Mouse (Mus musculus) cerebellum, adult 11-12 months (tissue): ENCODE results near the gene Ucp2.

Experiments
- DNase-seq: peaks from one replicate; pipeline ENCODE4 v3.0.0; 2022

The Ucp2 gene

GRCm38 (mm10) chr7:100493117-100493483 lies at the start of gene Ucp2:
Gene Ucp2, plus strand, starts transcription at chr7:100493337.
- DNase-seq, result no peak

- no peak for DNase-seq
Measured at GRCm38 (mm10) chr7:100443728-100444127, 49.4 kb upstream of the Ucp2 start.

DNA sequence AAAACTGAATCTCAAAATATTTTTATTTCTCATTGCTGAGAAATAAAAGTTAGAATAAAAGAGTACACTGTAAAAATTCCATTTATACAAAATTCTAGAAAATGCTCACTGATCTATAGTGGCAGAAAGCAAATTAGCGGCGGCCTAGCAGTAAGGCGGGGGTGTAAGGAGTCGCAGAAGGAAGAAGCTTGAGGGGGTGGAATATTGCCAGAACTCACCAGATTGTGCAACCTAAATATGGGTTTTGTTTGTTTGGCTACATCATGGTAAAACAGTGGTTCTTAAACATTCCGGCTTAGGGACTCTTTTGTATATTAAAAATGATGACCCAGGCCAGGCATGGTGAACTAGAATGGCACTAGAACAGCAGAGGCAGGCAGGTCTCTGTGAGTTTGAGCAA lies 46.9 kb upstream of the Ucp2 start:
- DNase-seq, result no peak

GRCm38 (mm10) chr7:100448530-100448929 lies 44.6 kb upstream of the Ucp2 start:
- DNase-seq, result no peak

DNA sequence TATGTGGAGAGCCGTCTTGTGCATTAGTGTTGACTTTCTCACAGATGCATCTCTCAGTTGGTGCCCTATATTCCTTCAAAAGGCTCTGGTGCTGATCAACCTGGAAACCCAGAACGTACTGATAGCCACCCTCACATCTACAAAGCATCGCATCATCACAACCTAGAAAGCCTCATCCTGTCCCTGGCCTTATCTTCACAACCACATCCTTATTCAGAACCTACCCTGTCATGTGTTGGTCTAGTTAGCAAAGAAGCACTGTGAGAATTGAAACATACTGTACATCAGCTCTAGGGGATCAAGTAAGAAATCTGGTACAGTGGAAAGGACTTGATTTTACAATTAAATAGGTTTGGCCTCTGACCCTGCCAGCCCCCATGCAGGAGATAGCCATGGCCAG lies 44.2 kb upstream of the Ucp2 start:
- DNase-seq, result no peak

DNA sequence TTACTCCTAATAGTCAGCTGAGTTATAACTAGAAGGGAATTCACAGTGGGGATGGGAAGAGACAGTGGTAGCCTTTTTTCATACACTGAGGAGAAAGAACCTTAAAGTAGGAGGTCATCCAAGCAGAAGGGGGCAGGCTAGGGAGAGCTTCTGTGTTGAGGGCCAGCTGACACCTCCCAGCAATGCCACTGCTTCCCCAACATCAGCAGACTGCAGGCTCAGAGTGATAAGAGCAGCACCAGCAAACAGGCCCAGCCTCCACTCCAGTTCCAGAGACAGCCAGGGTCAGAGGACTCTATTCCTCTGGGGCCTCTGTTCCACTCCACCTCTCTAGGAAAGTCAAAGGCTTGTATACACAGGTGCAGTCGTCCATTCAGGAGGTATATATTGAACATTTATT lies 35.0 kb upstream of the Ucp2 start:
- DNase-seq, result no peak

GRCm38 (mm10) chr7:100459862-100460261 lies 33.3 kb upstream of the Ucp2 start:
- DNase-seq, result no peak

DNA sequence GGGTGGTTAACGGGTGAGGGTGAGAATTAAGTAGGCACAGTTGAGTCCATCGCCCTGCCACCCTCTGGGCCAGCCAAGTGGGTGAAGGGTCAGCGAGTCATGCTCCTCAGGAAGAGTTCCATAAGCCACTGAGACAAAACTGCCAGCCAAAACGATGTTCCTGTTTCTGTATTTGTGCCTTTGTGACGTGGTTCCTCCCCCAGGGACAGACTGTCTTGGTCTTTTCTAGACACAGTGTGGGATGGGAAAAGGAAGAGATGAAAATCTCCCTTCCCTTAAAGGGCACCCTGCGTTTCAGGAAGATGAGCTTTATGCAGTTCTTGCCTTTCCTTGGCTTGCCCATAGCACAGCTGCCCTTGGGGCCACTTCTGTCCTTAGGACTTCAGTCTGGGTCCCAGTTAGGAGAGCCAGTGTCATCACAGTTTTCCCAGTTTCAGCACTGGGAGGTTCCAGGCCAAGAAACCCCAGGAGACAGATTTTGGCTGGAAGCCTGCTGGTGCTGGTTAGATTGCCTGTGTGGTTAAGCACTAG lies 31.5 kb upstream of the Ucp2 start:
- peak; percentile 20 for DNase-seq

GRCm38 (mm10) chr7:100463194-100463593 lies 29.9 kb upstream of the Ucp2 start:
- no peak for DNase-seq

- no peak for DNase-seq
Measured at GRCm38 (mm10) chr7:100463757-100464156, 29.4 kb upstream of the Ucp2 start.

DNA sequence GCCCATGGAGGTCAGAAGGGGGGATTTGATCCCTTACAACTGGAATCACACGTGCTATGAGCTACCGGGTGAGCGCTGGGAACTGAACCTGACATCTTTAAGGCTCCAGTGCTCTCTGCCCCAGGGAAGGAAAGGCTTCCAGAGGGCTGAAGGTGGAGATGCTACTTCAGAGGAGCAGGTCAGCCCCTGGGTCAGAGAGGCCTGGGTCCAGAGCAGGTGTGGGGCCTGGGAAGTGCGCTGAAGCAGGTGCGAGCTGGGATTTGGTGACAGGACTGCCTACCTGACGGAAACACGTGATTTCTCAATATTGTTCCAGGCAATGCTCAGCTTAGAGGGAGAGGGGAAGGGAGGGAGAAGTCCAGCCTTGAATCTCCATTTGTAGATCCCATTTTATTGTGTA lies 28.9 kb upstream of the Ucp2 start:
- DNase-seq, result no peak

GRCm38 (mm10) chr7:100465248-100465647 lies 27.9 kb upstream of the Ucp2 start:
- no peak for DNase-seq

DNA sequence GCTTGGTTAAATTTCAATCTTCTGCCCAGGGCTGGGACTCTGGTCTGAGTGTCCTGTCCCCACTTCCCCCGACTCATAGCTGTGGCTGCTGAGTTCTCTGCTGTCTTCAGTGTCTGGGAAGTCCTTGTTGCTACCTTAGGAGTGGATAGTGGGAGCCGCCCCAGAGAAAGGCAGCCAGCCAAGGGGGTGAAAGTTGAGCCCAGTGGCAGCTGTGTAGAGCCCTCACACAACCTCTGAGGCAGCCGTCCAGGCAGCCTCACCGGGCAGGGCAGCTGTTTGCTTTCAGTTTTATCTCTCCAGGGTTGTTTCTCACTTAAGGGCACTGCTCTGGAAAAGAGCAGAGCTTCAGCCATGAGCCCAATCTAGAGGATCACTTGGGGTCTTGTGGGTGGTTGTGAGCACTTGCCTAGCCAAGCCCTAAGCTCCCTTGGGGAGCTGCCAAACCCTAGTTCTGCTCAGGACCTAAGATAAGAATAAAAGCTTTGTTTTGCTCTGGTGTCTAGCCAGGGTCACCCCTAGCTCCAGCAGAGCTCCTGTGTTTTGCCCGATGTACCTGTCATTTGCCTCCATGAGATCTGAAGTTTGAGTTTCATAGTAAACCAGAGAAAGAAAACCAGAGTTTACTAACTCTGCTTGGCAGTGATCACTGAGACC lies 27.4 kb upstream of the Ucp2 start:
- DNase-seq, result no peak

- DNase-seq, result no peak
Measured at GRCm38 (mm10) chr7:100466781-100467510, 26.2 kb upstream of the Ucp2 start.

- DNase-seq, result no peak
Measured at GRCm38 (mm10) chr7:100468761-100469160, 24.4 kb upstream of the Ucp2 start.

DNA sequence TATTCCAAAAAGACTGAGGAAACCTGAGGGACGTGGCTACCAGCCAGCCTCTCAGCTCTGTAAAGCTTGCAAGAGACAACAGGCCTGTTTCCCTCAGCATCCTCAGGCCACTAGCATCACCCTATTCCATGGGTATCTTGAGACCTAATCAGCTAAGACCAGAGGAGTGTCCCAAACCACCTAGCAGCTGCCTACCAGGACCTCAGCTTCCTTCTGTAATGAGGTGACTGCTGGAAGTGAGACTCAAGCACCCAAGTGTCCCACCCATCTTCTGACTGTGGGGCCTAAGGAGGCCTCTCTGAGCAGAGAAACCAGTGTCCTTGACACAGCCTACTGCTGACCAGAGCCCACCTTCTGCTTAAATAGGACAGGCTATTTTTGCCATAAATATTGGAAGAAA lies 23.6 kb upstream of the Ucp2 start:
- no peak for DNase-seq

GRCm38 (mm10) chr7:100470796-100471406 lies 22.2 kb upstream of the Ucp2 start:
- no peak for DNase-seq

- DNase-seq, result no peak
Measured at GRCm38 (mm10) chr7:100471407-100471797, 21.7 kb upstream of the Ucp2 start.

DNA sequence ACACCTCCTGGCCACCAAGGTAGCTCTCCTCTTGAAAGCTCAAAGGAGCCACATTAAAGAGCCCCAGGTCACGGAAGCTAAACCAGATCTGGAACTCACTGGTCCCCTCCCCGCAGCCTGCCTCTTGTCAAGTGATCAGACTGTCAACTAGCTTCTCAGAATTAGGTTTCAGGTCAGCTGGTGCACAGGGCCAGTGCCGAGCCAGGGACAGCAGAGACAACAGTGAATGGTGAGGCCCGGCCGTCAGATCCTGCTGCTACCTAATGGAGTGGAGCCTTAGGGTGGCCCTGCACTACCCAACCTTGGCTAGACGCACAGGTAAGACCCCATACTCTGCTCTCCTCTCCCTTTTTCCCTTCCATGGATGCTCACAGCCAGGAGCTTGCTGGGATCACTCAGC lies 20.4 kb upstream of the Ucp2 start, which contains the start of gene Ucp3:
Gene Ucp3, plus strand, starts transcription at position 214 of the 400 bp plus-strand sequence.
- DNase-seq, result no peak

DNA sequence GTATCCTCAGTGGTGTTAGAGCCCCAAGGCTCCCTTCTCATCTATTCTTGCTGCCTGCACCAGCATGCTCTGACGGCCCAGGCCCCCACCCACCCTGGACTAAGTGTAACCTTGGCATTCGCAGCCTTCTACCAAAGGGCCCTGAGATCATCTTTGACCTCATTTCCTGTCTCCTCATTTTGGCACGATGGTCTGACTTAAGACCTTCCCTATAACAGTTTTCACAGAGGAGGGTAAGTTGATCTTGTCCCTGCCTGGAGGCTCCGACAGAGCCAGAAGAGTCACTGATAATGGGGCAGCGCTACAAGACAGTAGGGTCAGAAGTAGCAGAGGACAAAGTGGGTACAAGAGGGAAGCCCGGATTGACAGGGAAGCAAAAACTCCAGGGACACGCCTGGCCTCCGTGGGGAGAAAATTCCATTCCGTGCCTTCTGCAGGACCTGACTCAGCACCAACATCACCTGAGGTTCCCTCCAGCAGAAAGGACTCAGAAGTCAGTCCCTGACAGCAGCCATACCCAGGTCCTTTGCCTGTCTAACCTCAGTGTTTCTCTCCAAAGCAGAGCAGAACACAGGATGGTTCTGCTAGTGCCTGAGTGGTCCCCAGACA lies 19.2 kb upstream of the Ucp2 start:
- DNase-seq, result no peak

- DNase-seq, result no peak
Measured at GRCm38 (mm10) chr7:100474680-100475079, 18.5 kb upstream of the Ucp2 start.

DNA sequence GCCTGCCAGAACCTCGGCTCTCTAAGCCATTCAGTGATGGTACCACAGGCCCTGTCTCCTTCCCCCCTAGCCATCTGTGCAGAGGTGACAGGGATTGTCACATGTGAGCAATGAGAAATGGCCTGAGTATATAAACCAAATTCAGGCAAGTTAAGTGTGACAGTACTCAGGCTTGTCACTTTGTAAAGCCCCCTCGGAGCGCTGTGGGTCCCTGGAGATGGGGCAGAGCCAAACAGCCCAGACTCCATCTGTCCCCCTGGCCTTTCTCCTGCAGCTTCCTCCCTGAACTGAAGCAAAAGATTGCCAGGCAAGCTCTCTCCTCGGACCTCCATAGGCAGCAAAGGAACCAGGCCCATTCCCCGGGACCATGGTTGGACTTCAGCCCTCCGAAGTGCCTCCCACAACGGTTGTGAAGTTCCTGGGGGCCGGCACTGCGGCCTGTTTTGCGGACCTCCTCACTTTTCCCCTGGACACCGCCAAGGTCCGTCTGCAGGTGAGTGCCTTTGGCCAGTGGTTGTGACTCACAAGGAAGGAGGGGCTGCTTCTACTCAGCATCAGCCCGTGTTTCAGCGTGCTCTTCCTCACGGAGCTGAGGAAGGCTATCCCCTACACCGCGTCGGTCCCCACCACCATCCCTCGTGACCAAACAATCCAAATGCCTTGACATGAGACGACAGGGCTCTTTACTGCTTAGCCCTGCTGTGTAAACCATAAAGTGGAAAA lies 13.9 kb upstream of the Ucp2 start:
- no peak for DNase-seq

GRCm38 (mm10) chr7:100479823-100480164 lies 13.3 kb upstream of the Ucp2 start:
- no peak for DNase-seq
